Mouse (Mus musculus) heart, embryonic 12.5 days (tissue): ENCODE results near the gene Ddx58. TPM values are rescaled to one million over a fixed set of nuclear protein-coding genes. Genes with fewer than 3 reads are reported as not detected.
A peak's percentile ranks its signal among the peaks of the same experiment; 100 is the strongest.

Experiments
- ATAC-seq: fragments of 200-750 bp; cut with Nextera tagmentation; 2 replicates; pipeline ENCODE4 v1.8.0; 2017; ENCODE audit warnings: moderate TSS enrichment, moderate library complexity; ENCODE audit not compliant: insufficient number of reproducible peaks, low FRiP score
- H3K27ac ChIP-seq: fragments of 300-500 bp; sonication (generic); 2 replicates; pipeline ENCODE4 v1.5.1; 2016; ENCODE audit warnings: mild to moderate bottlenecking, moderate library complexity; ENCODE audit not compliant: poor library complexity, severe bottlenecking
- H3K27me3 ChIP-seq: fragments of 300-500 bp; sonication (generic); replicated peaks from 2 replicates; pipeline ENCODE4 v1.6.1; 2016; ENCODE audit warnings: mild to moderate bottlenecking, moderate library complexity
- H3K36me3 ChIP-seq: fragments of 300-500 bp; sonication (generic); 2 replicates; pipeline ENCODE4 v1.6.1; 2016; ENCODE audit warnings: mild to moderate bottlenecking, moderate library complexity
- H3K4me1 ChIP-seq: fragments of 300-500 bp; sonication (generic); replicated peaks from 2 replicates; pipeline ENCODE4 v1.6.1; 2016; ENCODE audit warnings: mild to moderate bottlenecking
- H3K4me2 ChIP-seq: fragments of 300-500 bp; sonication (generic); 2 replicates; pipeline ENCODE4 v1.6.1; 2016; ENCODE audit warnings: mild to moderate bottlenecking, moderate library complexity
- H3K4me3 ChIP-seq: fragments of 300-500 bp; sonication (generic); 2 replicates; pipeline ENCODE4 v1.5.1; 2016; ENCODE audit warnings: mild to moderate bottlenecking
- H3K9ac ChIP-seq: fragments of 300-500 bp; sonication (generic); 2 replicates; pipeline ENCODE4 v1.6.1; 2016; ENCODE audit warnings: mild to moderate bottlenecking, moderate library complexity
- H3K9me3 ChIP-seq: fragments of 300-500 bp; sonication (generic); replicated peaks from 2 replicates; pipeline ENCODE4 v1.6.1; 2016; ENCODE audit warnings: mild to moderate bottlenecking, moderate library complexity
- WGBS: fragments of 180-500 bp; shearing (Covaris S2); methylation state at CpG from one replicate; pipeline ENCODE4 v1.1.7; 2016; 5-methylcytosine and 5-hydroxymethylcytosine counted together
- polyA plus RNA-seq: library from polyadenylated mRNA; unstranded; fragments of >200 nt; fragmentation: Nextera tagmentation; extraction: Ambion mirVana; gene quantifications from 2 replicates; pipeline ENCODE4 v1.2.1, GENCODE M21; 2016

Gene Ddx58
- polyA plus RNA-seq, 1 experiment from 2014 or later: 8.1 TPM

DNA sequence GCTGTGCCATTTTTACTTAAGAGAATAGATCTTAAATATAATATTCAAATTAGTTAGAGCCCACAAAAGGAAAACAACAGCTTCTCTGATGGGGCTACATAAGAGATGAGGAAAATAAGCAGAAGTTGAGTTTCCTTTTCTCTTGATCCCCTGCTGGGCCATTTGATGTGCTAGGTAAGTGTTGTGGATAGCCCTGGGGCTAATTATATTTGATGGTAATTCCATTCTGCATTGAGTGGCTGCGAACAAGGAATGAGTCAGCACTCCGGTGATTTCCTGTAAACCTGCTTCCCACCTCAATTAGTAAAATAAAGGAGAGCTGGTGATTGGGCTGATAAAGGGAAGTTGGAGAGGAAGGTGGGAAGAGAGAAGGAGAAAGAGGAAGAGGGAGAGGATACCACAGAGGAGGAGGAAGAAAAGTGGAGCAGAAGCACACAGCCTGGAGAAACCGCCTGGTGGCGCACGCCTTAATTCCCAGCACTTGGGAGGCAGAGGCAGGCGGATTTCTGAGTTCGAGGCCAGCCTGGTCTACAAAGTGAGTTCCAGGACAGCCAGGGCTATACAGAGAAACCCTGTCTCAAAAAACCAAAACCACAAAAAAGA lies 6.5 kb downstream of the Ddx58 start:
- Histone ChIP-seq H3K9me3 (no peaks in the 10 kb centered on the region), H3K27ac (no peak overlapping the region), H3K4me2 (no peak overlapping the region), H3K4me3 (no peak overlapping the region), H3K27me3 (no peaks in the 10 kb centered on the region), H3K36me3 (peaks cover 11% of the 10 kb centered on the region; the same call in 1 of the 2 replicates), H3K9ac (no peak overlapping the region), H3K4me1 (no peaks in the 10 kb centered on the region)
- no peak for ATAC-seq
- WGBS: 91% methylated on average over 7 of the region's 7 CpGs

- H3K9ac ChIP-seq: no peak overlapping the region
- no peaks in the 10 kb centered on the region for H3K4me1 ChIP-seq
- no peak for ATAC-seq
- H3K36me3 ChIP-seq: peaks cover 12% of the 10 kb centered on the region; the same call in 1 of the 2 replicates
- 87% methylated on average over 6 of the region's 6 CpGs for WGBS
- H3K27me3 ChIP-seq: no peaks in the 10 kb centered on the region
- no peak overlapping the region for H3K27ac ChIP-seq
- H3K4me2 ChIP-seq: no peak overlapping the region
- no peaks in the 10 kb centered on the region for H3K9me3 ChIP-seq
- no peak overlapping the region for H3K4me3 ChIP-seq
These were observed 9.9 kb downstream of the Ddx58 start for GRCm38 (mm10) chr4:40229723-40230122.

- Histone ChIP-seq H3K36me3 (0 out of 2 replicates have a peak, but pooled peaks cover 5% of the 10 kb centered on the region), H3K27ac (no peak overlapping the region), H3K4me2 (no peak overlapping the region), H3K4me1 (no peaks in the 10 kb centered on the region), H3K9me3 (no peaks in the 10 kb centered on the region), H3K9ac (no peak overlapping the region), H3K27me3 (no peaks in the 10 kb centered on the region), H3K4me3 (no peak overlapping the region)
- WGBS: 84% methylated on average over 7 of the region's 7 CpGs
- no peak for ATAC-seq
These were observed 11.7 kb downstream of the Ddx58 start for GRCm38 (mm10) chr4:40227886-40228285.

GRCm38 (mm10) chr4:40227131-40227530 lies 12.5 kb downstream of the Ddx58 start:
- no peaks in the 10 kb centered on the region for H3K9me3 ChIP-seq
- 80% methylated on average over 11 of the region's 11 CpGs for whole genome bisulfite sequencing
- no peak overlapping the region for H3K4me3 ChIP-seq
- no peak for ATAC-seq
- H3K36me3 ChIP-seq: 0 out of 2 replicates have a peak, but pooled peaks cover 7% of the 10 kb centered on the region
- no peak overlapping the region for H3K4me2 ChIP-seq
- no peaks in the 10 kb centered on the region; the same call in 1 of the 2 replicates for H3K27me3 ChIP-seq
- H3K27ac ChIP-seq: no peak overlapping the region
- H3K4me1 ChIP-seq: no peaks in the 10 kb centered on the region
- no peak overlapping the region for H3K9ac ChIP-seq

DNA sequence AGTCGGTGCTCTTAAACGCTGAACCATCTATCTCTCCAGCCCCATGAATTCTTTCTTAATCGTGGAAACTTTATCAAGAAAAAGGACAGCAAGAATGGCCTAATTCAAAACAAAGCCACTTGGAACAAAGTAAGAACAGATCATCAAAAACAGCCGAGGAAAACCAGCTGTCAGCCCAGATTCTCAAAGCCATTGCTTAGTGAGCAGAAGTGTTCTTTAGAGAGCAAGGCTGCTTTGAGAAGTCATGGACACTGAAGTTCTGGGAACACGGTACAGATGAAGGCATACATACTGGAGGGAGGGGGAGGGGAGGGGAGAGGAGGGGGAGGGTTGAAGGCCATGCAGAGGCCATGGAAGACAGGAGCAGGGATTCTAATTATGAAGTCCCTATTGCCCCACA lies 13.5 kb downstream of the Ddx58 start:
- no peak overlapping the region for H3K9ac ChIP-seq
- WGBS: 64% methylated on average over 5 of the region's 5 CpGs
- no peak overlapping the region for H3K4me3 ChIP-seq
- H3K27ac ChIP-seq: no peak overlapping the region
- ATAC-seq: no peak
- H3K4me2 ChIP-seq: no peak overlapping the region
- 0 out of 2 replicates have a peak, but pooled peaks cover 7% of the 10 kb centered on the region for H3K36me3 ChIP-seq
- H3K9me3 ChIP-seq: no peaks in the 10 kb centered on the region
- H3K4me1 ChIP-seq: peaks cover under 1% of the 10 kb centered on the region; the same call in 1 of the 2 replicates
- peaks cover 10% of the 10 kb centered on the region for H3K27me3 ChIP-seq

- WGBS: 40% methylated on average over 21 of the region's 21 CpGs
- ATAC-seq: no peak
- H3K4me3 ChIP-seq: no peak overlapping the region
These were observed 17.6 kb downstream of the Ddx58 start for GRCm38 (mm10) chr4:40221876-40222585.

GRCm38 (mm10) chr4:40221004-40221760 lies 18.4 kb downstream of the Ddx58 start:
- 26% methylated on average over 14 of the region's 14 CpGs for WGBS
- Histone ChIP-seq H3K9me3 (no peaks in the 10 kb centered on the region), H3K4me3 (no peak overlapping the region), H3K4me2 (peak overlapping the region; percentile 53), H3K9ac (no peak overlapping the region), H3K4me1 (peaks cover 12% of the 10 kb centered on the region), H3K27ac (no peak overlapping the region), H3K36me3 (0 out of 2 replicates have a peak, but pooled peaks cover 9% of the 10 kb centered on the region), H3K27me3 (peaks cover 14% of the 10 kb centered on the region)
- ATAC-seq: no peak

More at GRCm38 (mm10) chr4:40221876-40222585, 17.6 kb downstream of the Ddx58 start:
- H3K9me3 ChIP-seq: no peaks in the 10 kb centered on the region
- H3K27me3 ChIP-seq: peaks cover 14% of the 10 kb centered on the region
- H3K36me3 ChIP-seq: 0 out of 2 replicates have a peak, but pooled peaks cover 9% of the 10 kb centered on the region
- H3K27ac ChIP-seq: no peak overlapping the region
- H3K4me1 ChIP-seq: peaks cover 12% of the 10 kb centered on the region
- H3K4me2 ChIP-seq: no peak overlapping the region
- H3K9ac ChIP-seq: no peak overlapping the region

DNA sequence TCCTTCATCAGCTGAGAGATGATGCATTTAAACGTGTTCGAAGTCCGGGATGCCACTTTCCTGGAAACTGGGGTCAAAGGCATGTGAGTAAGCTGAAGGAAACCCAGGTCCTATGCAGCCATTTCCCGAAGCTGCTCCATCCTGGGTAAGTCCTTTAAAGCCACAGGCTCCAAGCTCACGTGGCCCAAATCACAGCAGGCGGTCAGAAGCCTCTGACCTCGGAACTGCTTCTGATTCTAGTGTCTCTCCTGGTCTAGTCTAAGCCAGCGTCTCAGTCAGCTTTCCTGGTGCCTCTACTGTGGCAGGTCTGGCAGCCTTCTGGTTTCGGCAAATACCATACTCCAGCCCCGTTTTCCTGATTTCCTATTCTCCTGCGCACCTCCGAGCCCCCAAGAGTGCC lies 19.2 kb downstream of the Ddx58 start:
- 0 out of 2 replicates have a peak, but pooled peaks cover 9% of the 10 kb centered on the region for H3K36me3 ChIP-seq
- no peak overlapping the region for H3K9ac ChIP-seq
- H3K4me2 ChIP-seq: peak overlapping the region; percentile 53
- H3K27ac ChIP-seq: no peak overlapping the region
- 0 out of 2 replicates have a peak overlapping the region, but pooled peaks have one; percentile 14 for H3K4me3 ChIP-seq
- H3K9me3 ChIP-seq: no peaks in the 10 kb centered on the region
- peaks cover 12% of the 10 kb centered on the region for H3K4me1 ChIP-seq
- peaks cover 14% of the 10 kb centered on the region for H3K27me3 ChIP-seq
- WGBS: 15% methylated on average over 12 of the region's 12 CpGs
- ATAC-seq: no peak

GRCm38 (mm10) chr4:40218382-40218781 lies 21.2 kb downstream of the Ddx58 start:
- H3K27me3 ChIP-seq: peaks cover 14% of the 10 kb centered on the region
- H3K4me3 ChIP-seq: no peak overlapping the region
- H3K36me3 ChIP-seq: 0 out of 2 replicates have a peak, but pooled peaks cover 9% of the 10 kb centered on the region
- ATAC-seq: no peak
- WGBS: 67% methylated on average over 7 of the region's 7 CpGs
- H3K4me2 ChIP-seq: no peak overlapping the region
- no peak overlapping the region for H3K9ac ChIP-seq
- H3K9me3 ChIP-seq: no peaks in the 10 kb centered on the region
- peaks cover 12% of the 10 kb centered on the region for H3K4me1 ChIP-seq
- no peak overlapping the region for H3K27ac ChIP-seq

- H3K4me2 ChIP-seq: no peak overlapping the region
- no peak overlapping the region for H3K27ac ChIP-seq
- H3K9ac ChIP-seq: no peak overlapping the region
- H3K4me1 ChIP-seq: peaks cover 12% of the 10 kb centered on the region
- H3K9me3 ChIP-seq: no peaks in the 10 kb centered on the region
- no peak overlapping the region for H3K4me3 ChIP-seq
- ATAC-seq: no peak
- peaks cover 8% of the 10 kb centered on the region; the same call in 1 of the 2 replicates for H3K36me3 ChIP-seq
- H3K27me3 ChIP-seq: peaks cover 14% of the 10 kb centered on the region
- 55% methylated on average over 3 of the region's 3 CpGs for WGBS
These were observed 21.7 kb downstream of the Ddx58 start for GRCm38 (mm10) chr4:40217910-40218309.

DNA sequence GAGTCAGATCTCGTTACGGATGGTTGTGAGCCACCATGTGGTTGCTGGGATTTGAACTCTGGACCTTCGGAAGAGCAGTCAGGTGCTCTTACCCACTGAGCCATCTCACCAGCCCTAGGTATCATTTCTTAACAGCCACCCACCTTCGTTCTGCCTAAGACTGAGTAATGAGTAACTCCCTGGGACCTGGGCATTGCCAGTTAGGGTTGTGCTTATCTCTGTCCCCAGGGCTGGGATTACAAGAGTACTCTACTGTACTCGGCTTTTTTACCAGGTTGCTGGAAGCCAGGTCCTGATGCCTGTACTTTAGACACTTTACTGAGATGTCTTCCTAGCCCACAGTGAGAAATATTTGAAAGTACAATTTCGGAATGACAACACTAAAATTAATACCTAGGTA lies 27.5 kb downstream of the Ddx58 start:
- Histone ChIP-seq H3K27me3 (no peaks in the 10 kb centered on the region), H3K4me2 (no peak overlapping the region), H3K4me1 (0 out of 2 replicates have a peak, but pooled peaks cover 3% of the 10 kb centered on the region), H3K4me3 (no peak overlapping the region), H3K36me3 (peaks cover 18% of the 10 kb centered on the region), H3K27ac (no peak overlapping the region), H3K9ac (no peak overlapping the region), H3K9me3 (no peaks in the 10 kb centered on the region)
- WGBS: 75% methylated on average over 6 of the region's 6 CpGs
- ATAC-seq: no peak
